Mouse (Mus musculus) macrophage (primary cell): Measurements from ENCODE around the gene Emid1. TPM values are rescaled to one million over a fixed set of nuclear protein-coding genes. Genes with fewer than 3 reads are reported as not detected.

ENCODE experiments used
- H3K27ac ChIP-seq: fragments of 350-480 bp; formaldehyde crosslinking; 2 replicates; pipeline ENCODE4 v1.9.0; 2021
- H3K36me3 ChIP-seq: fragments of 350-480 bp; formaldehyde crosslinking; 2 replicates; pipeline ENCODE4 v1.9.0; 2021; ENCODE audit errors: inconsistent target
- H3K4me3 ChIP-seq: fragments of 350-480 bp; formaldehyde crosslinking; 2 replicates; pipeline ENCODE4 v1.9.0; 2021; ENCODE audit errors: inconsistent target
- H3K79me2 ChIP-seq: fragments of 350-480 bp; formaldehyde crosslinking; 2 replicates; pipeline ENCODE4 v1.9.0; 2021; ENCODE audit errors: inconsistent target
- WGBS: methylation state at CpG from one replicate; pipeline ENCODE4 v1.1.7; 2026; ENCODE audit warnings: inconsistent platforms; ENCODE audit not compliant: missing documents; 5-methylcytosine and 5-hydroxymethylcytosine counted together
- polyA plus RNA-seq: library from polyadenylated mRNA; stranded (reverse); fragments of 250-400 nt; gene quantifications from 3 replicates; pipeline ENCODE4 v1.2.4, GENCODE M21; 2018; ENCODE audit warnings: inconsistent platforms

Emid1 gene
- polyA plus RNA-seq, 1 experiment from 2014 or later, result 0.57 TPM

GRCm38 (mm10) chr11:5149955-5150354 is 2.1 kb downstream of the Emid1 start:
- Histone ChIP-seq H3K27ac (no peak overlapping the region), H3K36me3 (no peaks in the 10 kb centered on the region), H3K79me2 (no peaks in the 10 kb centered on the region), H3K4me3 (no peak overlapping the region)
- 74% methylated on average over 9 of the region's 9 CpGs for WGBS

GRCm38 (mm10) chr11:5149249-5149648 is 2.8 kb downstream of the Emid1 start:
- no peaks in the 10 kb centered on the region for H3K79me2 ChIP-seq
- no peak overlapping the region for H3K4me3 ChIP-seq
- 24% methylated on average over 7 of the region's 7 CpGs for WGBS
- no peak overlapping the region for H3K27ac ChIP-seq
- no peaks in the 10 kb centered on the region for H3K36me3 ChIP-seq

GRCm38 (mm10) chr11:5145600-5145999 is 6.5 kb downstream of the Emid1 start:
- H3K4me3 ChIP-seq, result no peak overlapping the region
- H3K27ac ChIP-seq, result no peak overlapping the region
- 92% methylated on average over 3 of the region's 3 CpGs for WGBS
- no peaks in the 10 kb centered on the region for H3K79me2 ChIP-seq
- H3K36me3 ChIP-seq, result no peaks in the 10 kb centered on the region

- Histone ChIP-seq H3K4me3 (no peak overlapping the region), H3K36me3 (no peaks in the 10 kb centered on the region), H3K27ac (no peak overlapping the region), H3K79me2 (no peaks in the 10 kb centered on the region)
- WGBS, result 97% methylated on average over 2 of the region's 2 CpGs
Observed at GRCm38 (mm10) chr11:5141965-5142364, 10.1 kb downstream of the Emid1 start.

- Histone ChIP-seq H3K79me2 (no peaks in the 10 kb centered on the region), H3K27ac (no peak overlapping the region), H3K4me3 (no peak overlapping the region), H3K36me3 (no peaks in the 10 kb centered on the region)
- WGBS, result 94% methylated on average over 5 of the region's 5 CpGs
Observed at GRCm38 (mm10) chr11:5141252-5141651, 10.8 kb downstream of the Emid1 start.

GRCm38 (mm10) chr11:5140619-5141018 is 11.4 kb downstream of the Emid1 start:
- H3K27ac ChIP-seq, result no peak overlapping the region
- no peaks in the 10 kb centered on the region for H3K79me2 ChIP-seq
- H3K36me3 ChIP-seq, result no peaks in the 10 kb centered on the region
- H3K4me3 ChIP-seq, result no peak overlapping the region
- WGBS, result 85% methylated on average over 8 of the region's 8 CpGs

- Histone ChIP-seq H3K36me3 (no peaks in the 10 kb centered on the region), H3K27ac (no peak overlapping the region), H3K79me2 (no peaks in the 10 kb centered on the region), H3K4me3 (no peak overlapping the region)
- WGBS, result 94% methylated on average over 9 of the region's 9 CpGs
Observed at GRCm38 (mm10) chr11:5139372-5139771, 12.7 kb downstream of the Emid1 start.

GRCm38 (mm10) chr11:5138642-5139041 is 13.4 kb downstream of the Emid1 start:
- Histone ChIP-seq H3K4me3 (no peak overlapping the region), H3K36me3 (no peaks in the 10 kb centered on the region)
- 90% methylated on average over 2 of the region's 2 CpGs for WGBS

GRCm38 (mm10) chr11:5135914-5136313 is 16.1 kb downstream of the Emid1 start:
- H3K36me3 ChIP-seq, result no peaks in the 10 kb centered on the region
- H3K4me3 ChIP-seq, result no peak overlapping the region
- no peak overlapping the region for H3K27ac ChIP-seq
- WGBS, result 75% methylated on average over 11 of the region's 11 CpGs
- no peaks in the 10 kb centered on the region for H3K79me2 ChIP-seq

More at GRCm38 (mm10) chr11:5138642-5139041, 13.4 kb downstream of the Emid1 start:
- Histone ChIP-seq H3K79me2 (no peaks in the 10 kb centered on the region), H3K27ac (no peak overlapping the region)

GRCm38 (mm10) chr11:5132751-5133150 is 19.3 kb downstream of the Emid1 start:
- Histone ChIP-seq H3K4me3 (no peak overlapping the region), H3K79me2 (no peaks in the 10 kb centered on the region), H3K27ac (no peak overlapping the region), H3K36me3 (no peaks in the 10 kb centered on the region)
- 23% methylated on average over 4 of the region's 4 CpGs for WGBS

- H3K27ac ChIP-seq, result no peak overlapping the region
- H3K79me2 ChIP-seq, result no peaks in the 10 kb centered on the region
- H3K4me3 ChIP-seq, result no peak overlapping the region
- WGBS, result 92% methylated on average over 4 of the region's 4 CpGs
- no peaks in the 10 kb centered on the region for H3K36me3 ChIP-seq
Observed at GRCm38 (mm10) chr11:5130111-5130665, 21.9 kb downstream of the Emid1 start.

GRCm38 (mm10) chr11:5129035-5129480 is 23.0 kb downstream of the Emid1 start:
- H3K4me3 ChIP-seq, result no peak overlapping the region
- no peaks in the 10 kb centered on the region for H3K36me3 ChIP-seq
- WGBS, result 96% methylated on average over 5 of the region's 5 CpGs
- H3K27ac ChIP-seq, result no peak overlapping the region
- H3K79me2 ChIP-seq, result no peaks in the 10 kb centered on the region

GRCm38 (mm10) chr11:5125713-5126112 is 26.3 kb downstream of the Emid1 start:
- 93% methylated on average over 4 of the region's 4 CpGs for WGBS
- H3K79me2 ChIP-seq, result no peaks in the 10 kb centered on the region

GRCm38 (mm10) chr11:5114931-5115581 is 37.0 kb downstream of the Emid1 start:
- H3K36me3 ChIP-seq, result no peaks in the 10 kb centered on the region
- WGBS, result 35% methylated on average over 13 of the region's 13 CpGs

More at GRCm38 (mm10) chr11:5125713-5126112, 26.3 kb downstream of the Emid1 start:
- H3K27ac ChIP-seq, result no peak overlapping the region
- H3K4me3 ChIP-seq, result no peak overlapping the region
- H3K36me3 ChIP-seq, result no peaks in the 10 kb centered on the region

GRCm38 (mm10) chr11:5113645-5114044 is 38.4 kb downstream of the Emid1 start:
- no peaks in the 10 kb centered on the region for H3K79me2 ChIP-seq
- WGBS, result 97% methylated on average over 7 of the region's 7 CpGs
- no peaks in the 10 kb centered on the region for H3K36me3 ChIP-seq
- H3K27ac ChIP-seq, result no peak overlapping the region
- no peak overlapping the region for H3K4me3 ChIP-seq

More at GRCm38 (mm10) chr11:5114931-5115581, 37.0 kb downstream of the Emid1 start:
- no peaks in the 10 kb centered on the region for H3K79me2 ChIP-seq
- H3K4me3 ChIP-seq, result no peak overlapping the region
- no peak overlapping the region for H3K27ac ChIP-seq
